Mouse (Mus musculus): ENCODE measurements at regions not wholly inside any gene's neighbourhood (a gene's known extent, or its start where the extent isn't known, plus 50 kb on each side); places are given as distances from the start of the nearest gene placed in this dataset.
"Not testable (repeated sequence)": the region's sequence is repeated elsewhere in the genome, so short reads cannot be mapped to it uniquely, and the experiment has no call there.

- not testable (repeated sequence) for DNase-seq (ENCODE audit: low read depth, low spot score)
Measured at GRCm38 (mm10) chr6:19855476-19855875, 989.4 kb downstream of the Ankrd7 start.

DNA sequence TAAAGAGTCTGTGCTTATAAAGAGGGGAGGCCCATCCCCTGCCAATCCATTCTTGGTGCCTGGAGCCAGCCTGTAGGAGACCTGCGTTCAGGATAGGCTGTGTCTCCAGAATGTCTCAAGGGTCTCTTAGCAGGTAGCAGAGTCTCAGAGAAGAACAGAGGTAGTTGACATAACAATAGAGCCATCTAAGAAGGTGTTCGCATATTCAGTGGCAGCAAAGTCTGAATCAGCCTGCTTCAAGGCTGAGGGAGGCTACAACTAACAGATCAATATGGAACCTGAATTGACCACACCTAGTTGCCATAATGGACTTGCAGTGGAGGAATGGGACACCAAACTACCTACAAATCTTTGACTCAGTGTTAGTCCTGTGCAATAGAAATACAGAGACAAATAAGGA is 998.0 kb downstream of the Ankrd7 start:
- DNase-seq (ENCODE audit: low read depth, low spot score), result no peak

- DNase-seq (ENCODE audit: low read depth, low spot score), result no peak
Measured at GRCm38 (mm10) chr6:19869697-19870096, 1003.6 kb downstream of the Ankrd7 start.

GRCm38 (mm10) chr6:19911181-19911580 is 1045.1 kb downstream of the Ankrd7 start:
- no peak for DNase-seq (ENCODE audit: low read depth, low spot score)

GRCm38 (mm10) chr6:19941784-19942183 is 1075.7 kb downstream of the Ankrd7 start:
- DNase-seq (ENCODE audit: low read depth, low spot score), result not testable (repeated sequence)

- no peak for DNase-seq (ENCODE audit: low read depth, low spot score)
Measured at GRCm38 (mm10) chr6:19944334-19944733, 1078.2 kb downstream of the Ankrd7 start.

- DNase-seq (ENCODE audit: low read depth, low spot score), result no peak
Measured at GRCm38 (mm10) chr6:19945693-19946092, 1079.6 kb downstream of the Ankrd7 start.

DNA sequence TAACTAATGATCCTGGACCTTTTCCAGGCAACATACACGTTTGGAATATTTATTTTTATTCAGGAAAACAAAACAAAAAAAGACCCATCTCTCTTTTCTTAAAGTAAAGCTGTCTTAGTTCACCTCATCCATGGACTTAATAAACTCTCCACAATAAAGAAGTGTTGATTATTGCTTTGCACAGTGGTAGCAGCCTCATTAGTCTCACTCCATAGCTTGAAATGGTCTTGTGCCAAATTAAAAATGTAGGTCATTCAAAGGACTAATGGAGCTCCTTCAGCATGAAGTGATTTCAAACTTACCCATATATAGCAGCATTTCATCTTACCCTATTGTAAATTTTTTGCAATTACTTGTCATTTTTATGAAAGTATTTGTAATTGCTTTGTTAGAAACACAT is 1109.8 kb downstream of the Ankrd7 start:
- no peak for DNase-seq (ENCODE audit: low read depth, low spot score)

- DNase-seq (ENCODE audit: low read depth, low spot score), result no peak
Measured at GRCm38 (mm10) chr6:19991829-19992228, 1125.7 kb downstream of the Ankrd7 start.

- DNase-seq (ENCODE audit: low read depth, low spot score), result no peak
Measured at GRCm38 (mm10) chr6:20028466-20028865, 1162.3 kb downstream of the Ankrd7 start.

DNA sequence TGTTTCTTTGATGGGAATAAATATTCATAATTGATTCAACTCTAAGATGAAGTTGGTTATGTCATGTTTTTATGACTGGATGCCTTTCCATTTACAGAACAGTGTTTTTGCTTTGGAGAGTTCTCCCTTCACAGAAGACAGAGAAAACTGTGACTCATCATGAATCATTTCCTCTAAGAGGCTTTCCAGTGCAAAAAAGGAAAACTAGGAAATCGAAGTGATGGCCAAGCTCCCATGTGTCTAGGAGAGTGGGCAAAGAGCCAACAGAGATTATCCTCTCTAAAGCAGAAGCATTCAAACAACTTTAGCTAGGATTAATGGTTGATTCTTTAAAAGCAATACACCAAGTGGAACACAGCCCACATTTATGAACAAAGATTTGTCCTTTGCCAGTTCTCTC is 1171.7 kb downstream of the Ankrd7 start:
- peak; percentile 3 for DNase-seq (ENCODE audit: low read depth, low spot score)

DNA sequence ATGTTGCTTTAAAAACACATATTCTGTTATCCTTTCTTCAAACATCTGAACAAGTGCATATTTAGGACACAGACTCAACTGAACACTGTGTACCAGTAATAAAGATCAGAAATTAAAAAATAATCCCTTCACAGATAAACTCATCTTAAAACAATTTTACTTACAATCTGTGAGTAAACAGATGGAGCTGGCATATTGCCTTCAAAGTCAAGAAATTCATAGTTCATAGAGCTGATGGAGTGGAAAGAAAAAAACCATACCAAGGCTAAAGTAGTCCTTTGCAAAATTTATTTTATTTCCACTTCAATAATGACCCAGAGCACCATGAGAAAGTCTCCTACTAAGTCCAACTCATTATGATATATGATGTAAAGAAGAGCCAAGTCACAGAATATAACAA is 1136.6 kb upstream of the Kcnd2 start:
- no peak for DNase-seq (ENCODE audit: low read depth, low spot score)

GRCm38 (mm10) chr6:20092057-20092917 is 1123.0 kb upstream of the Kcnd2 start:
- DNase-seq (ENCODE audit: low read depth, low spot score), result no peak

GRCm38 (mm10) chr6:20133991-20134390 is 1081.3 kb upstream of the Kcnd2 start:
- not testable (repeated sequence) for DNase-seq (ENCODE audit: low read depth, low spot score)

DNA sequence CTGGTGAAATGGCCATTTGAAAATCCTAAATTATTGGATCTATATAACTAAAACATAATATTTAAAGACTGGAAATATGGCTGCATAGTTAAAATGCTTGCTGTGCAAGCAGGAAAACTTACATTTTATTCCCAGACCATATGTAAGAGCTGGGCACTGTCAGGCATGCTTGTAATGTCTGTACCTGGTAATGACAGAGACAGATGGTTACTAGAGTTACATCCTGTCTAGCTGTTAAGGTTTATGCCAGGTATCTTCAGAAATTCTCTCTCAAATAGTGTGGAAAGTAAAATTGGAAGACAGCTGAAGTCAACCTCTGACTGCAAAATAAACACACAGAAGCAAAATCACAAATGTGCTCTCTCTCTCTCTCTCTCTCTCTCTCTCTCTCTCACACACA is 1077.8 kb upstream of the Kcnd2 start:
- DNase-seq (ENCODE audit: low read depth, low spot score), result no peak
